Mouse (Mus musculus) splenic B cell, adult 2 months (primary cell): ENCODE results near the gene Pcolce2.

Source experiments
- DNase-seq: peaks from one replicate; pipeline ENCODE4 v3.0.0-alpha.2; 2011; ENCODE audit warnings: low read depth, low spot score
- H3K27me3 ChIP-seq: 2 replicates; pipeline ENCODE4 v1.6.1; 2012; ENCODE audit warnings: mild to moderate bottlenecking, low read length, moderate library complexity, mixed read lengths; ENCODE audit not compliant: control insufficient read depth, poor library complexity, insufficient read depth, severe bottlenecking
- H3K36me3 ChIP-seq: 2 replicates; pipeline ENCODE4 v1.6.1; 2012; ENCODE audit warnings: mild to moderate bottlenecking, low read length, moderate library complexity, mixed read lengths; ENCODE audit not compliant: control insufficient read depth, poor library complexity, insufficient read depth, severe bottlenecking

The Pcolce2 gene

DNA sequence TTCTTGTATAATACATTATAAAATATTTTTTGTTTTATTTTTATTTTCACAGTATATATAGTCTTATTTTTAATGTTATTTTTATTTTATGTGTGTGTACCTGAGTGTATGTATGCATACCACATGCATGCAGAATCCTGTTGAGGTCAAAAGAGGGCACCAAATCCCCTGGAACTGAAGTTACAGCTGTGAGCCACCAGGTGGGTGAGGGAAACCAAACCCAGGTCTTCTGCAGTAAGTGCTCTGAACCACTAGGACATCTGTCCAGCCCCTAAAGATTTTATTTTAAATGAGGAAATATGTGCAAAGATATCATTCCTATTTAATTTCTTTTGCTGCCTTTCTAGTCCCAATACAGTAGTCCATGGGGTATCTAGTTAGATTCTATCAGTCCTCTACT lies 71.5 kb downstream of the Pcolce2 start:
- DNase-seq: peak; percentile 3
- Histone ChIP-seq H3K36me3 (no peaks in the 10 kb centered on the region), H3K27me3 (no peaks in the 10 kb centered on the region)

DNA sequence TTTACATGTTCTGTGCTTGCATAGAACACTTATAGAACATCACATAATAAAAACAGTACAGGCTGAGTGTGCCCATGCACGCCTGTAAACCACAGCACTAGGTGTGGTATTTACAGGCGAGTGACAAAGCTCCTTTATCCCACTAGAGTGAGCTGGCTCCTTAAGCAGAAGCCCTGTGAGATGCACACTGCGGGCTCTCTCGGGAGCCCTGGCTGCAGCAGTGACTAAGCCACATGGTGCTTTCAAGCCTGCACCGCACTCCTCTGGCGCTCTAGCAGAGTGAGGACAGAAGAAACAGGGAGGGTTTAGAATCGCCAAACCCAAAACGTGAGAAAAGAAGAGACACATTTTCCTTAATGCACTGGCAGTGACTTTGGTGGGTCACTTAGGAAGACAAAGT lies 75.2 kb downstream of the Pcolce2 start:
- Histone ChIP-seq H3K27me3 (no peaks in the 10 kb centered on the region), H3K36me3 (no peaks in the 10 kb centered on the region)
- no peak for DNase-seq

DNA sequence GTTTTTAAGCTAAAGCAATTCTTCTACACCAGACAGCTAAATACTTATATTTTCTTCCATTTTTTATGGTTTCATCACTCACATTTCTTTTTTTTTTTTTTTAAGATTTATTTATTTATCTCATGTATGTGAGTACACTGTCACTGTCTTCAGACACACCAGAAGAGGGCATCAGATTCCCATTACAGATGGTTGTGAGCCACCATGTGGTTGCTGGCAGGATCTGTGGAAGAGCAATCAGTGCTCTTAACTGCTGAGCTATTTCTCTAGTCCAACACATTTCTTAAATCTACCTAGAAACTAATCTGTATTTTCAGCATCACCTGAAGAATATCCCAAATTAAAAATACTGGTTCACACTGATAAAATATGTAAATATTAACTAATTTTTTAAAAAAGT lies 98.8 kb downstream of the Pcolce2 start:
- no peak for DNase-seq
- H3K36me3 ChIP-seq: 0 out of 2 replicates have a peak, but pooled peaks cover 2% of the 10 kb centered on the region
- no peaks in the 10 kb centered on the region for H3K27me3 ChIP-seq

DNA sequence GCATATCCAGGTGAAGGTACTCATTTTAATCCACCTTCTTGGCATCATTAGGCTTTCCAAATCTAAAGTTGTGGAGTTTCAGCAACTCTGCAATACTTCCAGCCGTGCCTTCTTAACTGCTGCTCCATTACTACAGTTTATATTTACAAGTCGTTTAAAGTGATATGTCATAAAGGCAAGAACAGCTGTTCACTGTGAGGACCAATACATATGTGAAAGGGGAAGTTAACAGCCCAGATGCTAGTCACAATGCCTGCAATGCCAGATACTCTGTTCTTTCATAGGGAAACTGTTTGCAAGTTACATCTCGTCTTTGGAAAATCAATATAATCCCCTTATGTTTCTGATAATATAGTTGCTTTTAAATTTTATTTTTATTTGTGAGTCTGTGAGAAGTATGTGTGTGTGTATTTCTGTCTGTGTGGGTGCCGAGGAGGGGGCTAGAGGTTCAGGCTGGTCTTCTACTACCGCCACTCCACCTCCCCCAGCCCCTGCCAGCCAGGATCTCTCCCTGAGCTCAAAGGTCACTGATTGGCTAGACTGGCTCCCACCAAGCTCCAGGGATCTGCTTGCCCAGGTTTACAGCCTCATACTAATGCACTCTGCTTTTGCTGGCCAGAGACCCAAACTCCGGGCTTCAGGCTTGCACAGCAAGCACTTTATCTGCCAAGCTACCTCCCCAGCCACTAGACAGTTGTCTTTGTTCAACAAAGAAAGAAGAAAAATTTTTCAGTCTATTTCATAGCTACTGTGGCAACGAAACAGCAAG lies 107.6 kb downstream of the Pcolce2 start:
- no peaks in the 10 kb centered on the region for H3K36me3 ChIP-seq
- 0 out of 2 replicates have a peak, but pooled peaks cover 1% of the 10 kb centered on the region for H3K27me3 ChIP-seq
- DNase-seq: no peak

DNA sequence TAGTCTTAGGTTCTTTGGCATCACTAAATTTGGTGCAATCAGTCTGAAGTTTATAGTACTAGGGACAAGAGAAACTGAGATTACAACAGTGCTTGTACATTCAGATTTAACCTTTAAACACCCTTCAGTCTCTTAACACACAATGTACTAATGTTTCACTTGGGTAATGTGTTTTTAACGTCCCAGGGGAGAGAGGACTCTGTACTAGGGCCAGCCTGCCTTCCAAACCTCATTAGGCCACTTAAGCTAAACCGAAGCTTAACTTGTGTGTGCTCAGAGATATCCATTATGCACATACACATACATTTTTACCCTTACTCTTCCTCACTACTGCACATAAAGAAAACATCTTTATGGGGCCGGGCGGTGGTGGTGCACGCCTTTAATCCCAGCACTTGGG lies 109.9 kb downstream of the Pcolce2 start:
- DNase-seq: no peak
- Histone ChIP-seq H3K36me3 (no peaks in the 10 kb centered on the region), H3K27me3 (0 out of 2 replicates have a peak, but pooled peaks cover 1% of the 10 kb centered on the region)
